Mouse (Mus musculus) G1E (cell line): ENCODE measurements around the gene Dcaf4.

Source experiments
- CTCF ChIP-seq: IDR thresholded peaks from 2 replicates; pipeline ENCODE4 v1.5.1; 2012; ENCODE audit warnings: low read depth, low read length, inconsistent platforms, mixed read lengths
- GATA1 ChIP-seq: IDR thresholded peaks from 2 replicates; pipeline ENCODE4 v1.6.1; 2012; ENCODE audit warnings: borderline replicate concordance, low read length, inconsistent platforms, mixed read lengths
- GATA2 ChIP-seq: IDR thresholded peaks from 2 replicates; pipeline ENCODE4 v1.6.1; 2012; ENCODE audit warnings: low read depth, low read length, inconsistent platforms, borderline replicate concordance
- POLR2AphosphoS5 ChIP-seq: IDR thresholded peaks from 2 replicates; pipeline ENCODE4 v1.6.1; 2012; ENCODE audit warnings: low read depth, low read length, inconsistent platforms; ENCODE audit not compliant: insufficient replicate concordance
- TAL1 ChIP-seq: conservative IDR thresholded peaks from 2 replicates; pipeline ENCODE4 v1.6.1; 2012; ENCODE audit warnings: low read depth, low read length, inconsistent platforms, mixed read lengths

GRCm38 (mm10) chr12:83562589-83562988 lies 42.3 kb downstream of the Dcaf4 start:
- TF ChIP-seq CTCF (no peak), GATA1 (no peak), GATA2 (no peak), TAL1 (no peak), POLR2AphosphoS5 (no peak)
